ENCODE assay signal across 10 mouse cellular contexts in the genomic region with DNA sequence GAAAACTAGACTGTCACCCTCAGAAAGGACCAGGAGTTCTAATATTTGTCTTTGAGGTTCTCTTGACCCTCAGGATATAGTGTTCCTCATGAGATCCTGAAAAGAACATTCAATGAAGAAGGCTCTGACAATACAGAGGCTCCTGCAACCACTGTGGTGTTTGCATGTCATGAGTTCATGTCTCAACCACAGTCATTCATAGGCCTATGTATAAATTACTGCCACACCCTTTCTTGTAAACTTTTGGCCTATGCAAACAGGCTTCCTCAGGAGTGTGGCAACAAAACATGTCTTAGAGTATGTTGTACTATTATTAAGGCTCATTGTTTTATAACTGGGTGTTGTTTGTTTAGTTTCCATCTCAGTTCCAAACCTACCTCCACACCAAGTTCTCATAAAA.
"Had no signal": no experiment of that assay in that cellular context is flagged by ENCODE, and none has a peak within 500 bp of the region (broad histone marks: within the 10 kb centered on the region; RNA-seq: fewer than 3 reads in every experiment).

No protein-coding gene starts in this region.

- ATAC-seq: liver, postnatal 0 days; midbrain, embryonic 13.5 days; midbrain, embryonic 15.5 days had no signal

- DNase-seq: liver, postnatal 0 days; lung, embryonic 14.5 days; lung, postnatal 10 days; lung, postnatal 4 days; right cerebral cortex, postnatal 14 days; thymus, adult 2 months; thymus, postnatal 25 days; thymus, postnatal 4 days had no signal
